Mouse (Mus musculus) kidney, postnatal 0 days (tissue): ENCODE results near the gene Slc38a8. TPM values are rescaled to one million over a fixed set of nuclear protein-coding genes. Genes with fewer than 3 reads are reported as not detected.

Experiments
- ATAC-seq: fragments of 200-750 bp; cut with Nextera tagmentation; replicated peaks from 2 replicates; pipeline ENCODE4 v1.8.0; 2017; ENCODE audit warnings: low read depth, moderate number of reproducible peaks, moderate TSS enrichment, moderate library complexity; ENCODE audit not compliant: low FRiP score
- DNase-seq: peaks from one replicate; pipeline ENCODE4 v3.0.0-alpha.2; 2016; ENCODE audit warnings: low spot score
- H3K27ac ChIP-seq: fragments of 300-500 bp; sonication (generic); 2 replicates; pipeline ENCODE4 v1.5.1; 2014; ENCODE audit warnings: mild to moderate bottlenecking
- H3K27me3 ChIP-seq: fragments of 300-500 bp; sonication (generic); 2 replicates; pipeline ENCODE4 v1.6.1; 2014; ENCODE audit warnings: low read length, mixed read lengths; ENCODE audit not compliant: insufficient read depth
- H3K36me3 ChIP-seq: fragments of 300-500 bp; sonication (generic); 2 replicates; pipeline ENCODE4 v1.6.1; 2014; ENCODE audit warnings: low read length, mixed read lengths; ENCODE audit not compliant: insufficient read depth
- H3K4me1 ChIP-seq: fragments of 300-500 bp; sonication (generic); replicated peaks from 2 replicates; pipeline ENCODE4 v1.6.1; 2014; ENCODE audit warnings: antibody characterized with exemption, low read length, mixed read lengths; ENCODE audit not compliant: insufficient read depth
- H3K4me2 ChIP-seq: fragments of 300-500 bp; sonication (generic); 2 replicates; pipeline ENCODE4 v1.6.1; 2014; ENCODE audit warnings: mild to moderate bottlenecking, low read length, moderate library complexity, mixed read lengths
- H3K4me3 ChIP-seq: fragments of 300-500 bp; sonication (generic); replicated peaks from 2 replicates; pipeline ENCODE4 v1.5.1; 2014; ENCODE audit warnings: low read depth, low read length
- H3K9ac ChIP-seq: fragments of 300-500 bp; sonication (generic); 2 replicates; pipeline ENCODE4 v1.6.1; 2014; ENCODE audit warnings: low read depth, low read length
- H3K9me3 ChIP-seq: fragments of 300-500 bp; sonication (generic); replicated peaks from 2 replicates; pipeline ENCODE4 v1.6.1; 2016; ENCODE audit warnings: low read length, inconsistent platforms, mixed read lengths
- CTCF ChIP-seq: IDR thresholded peaks from 2 replicates; pipeline ENCODE4 v1.5.1; 2016; ENCODE audit warnings: antibody characterized with exemption, low read depth, mild to moderate bottlenecking, moderate library complexity
- WGBS: fragments of 180-500 bp; shearing (Covaris S2); extraction: QIAGEN DNeasy Blood & Tissue Kit; methylation state at CpG from one replicate; pipeline ENCODE4 v1.1.7; 2014; 5-methylcytosine and 5-hydroxymethylcytosine counted together
- polyA plus RNA-seq: library from polyadenylated mRNA; unstranded; fragments of >200 nt; fragmentation: Nextera tagmentation; extraction: Ambion mirVana; gene quantifications from 2 replicates; pipeline ENCODE4 v1.2.1, GENCODE M21; 2015

The Slc38a8 gene
- polyA plus RNA-seq, 1 experiment from 2014 or later, result not detected

DNA sequence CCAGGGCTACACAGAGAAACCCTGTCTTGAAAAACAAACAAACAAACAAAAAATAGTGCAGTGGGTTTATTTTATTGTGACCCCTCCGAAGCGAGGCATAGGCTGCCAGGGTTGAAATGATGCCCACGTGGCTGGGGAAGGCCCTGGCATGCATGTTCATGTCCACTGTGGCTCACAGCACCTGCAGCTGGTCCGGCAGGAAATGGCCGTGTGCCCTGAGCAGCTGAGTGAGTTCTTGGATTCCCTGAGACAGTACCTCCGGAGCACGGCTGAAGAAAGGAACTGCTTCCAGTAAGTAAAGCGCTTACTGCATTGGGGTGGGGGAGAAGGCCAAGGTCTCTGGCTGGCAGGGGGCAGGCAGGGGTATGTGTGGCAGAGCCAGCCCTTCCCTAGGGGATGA lies 33.4 kb downstream of the Slc38a8 start:
- no peak for DNase-seq
- Histone ChIP-seq H3K9ac (no peak overlapping the region), H3K4me2 (no peak overlapping the region), H3K4me3 (no peak overlapping the region), H3K9me3 (no peaks in the 10 kb centered on the region), H3K36me3 (no peaks in the 10 kb centered on the region), H3K27ac (no peak overlapping the region), H3K4me1 (peaks cover 9% of the 10 kb centered on the region; the same call in 1 of the 2 replicates), H3K27me3 (no peaks in the 10 kb centered on the region)
- no peak for TF ChIP-seq CTCF
- ATAC-seq, result no peak
- WGBS, result 77% methylated on average over 8 of the region's 8 CpGs

DNA sequence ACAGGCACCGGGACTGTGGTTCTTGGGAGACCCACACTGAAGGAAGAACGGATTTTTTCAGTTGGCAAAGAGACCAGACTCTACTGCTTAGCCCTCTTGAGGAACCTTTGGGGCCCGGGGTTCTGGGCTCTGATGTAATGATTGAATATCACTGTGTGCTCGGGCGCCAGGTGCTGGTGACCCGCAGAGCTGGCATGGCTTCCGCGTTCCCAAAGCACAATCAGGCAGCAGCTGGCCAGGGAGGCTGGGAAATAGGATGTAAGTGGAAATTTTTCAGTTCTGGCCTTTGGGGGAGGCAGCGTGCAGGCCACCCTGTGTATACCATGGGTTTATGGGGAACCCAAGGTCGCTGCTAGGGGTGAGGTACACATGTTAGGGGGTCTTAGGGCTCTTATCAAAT lies 34.7 kb downstream of the Slc38a8 start:
- Histone ChIP-seq H3K4me1 (peaks cover 9% of the 10 kb centered on the region; the same call in 1 of the 2 replicates), H3K4me2 (no peak overlapping the region), H3K27me3 (no peaks in the 10 kb centered on the region), H3K9me3 (no peaks in the 10 kb centered on the region), H3K27ac (no peak overlapping the region), H3K36me3 (no peaks in the 10 kb centered on the region), H3K9ac (no peak overlapping the region), H3K4me3 (no peak overlapping the region)
- ATAC-seq (no peak), DNase-seq (no peak)
- TF ChIP-seq CTCF, result no peak
- WGBS, result 74% methylated on average over 10 of the region's 10 CpGs

DNA sequence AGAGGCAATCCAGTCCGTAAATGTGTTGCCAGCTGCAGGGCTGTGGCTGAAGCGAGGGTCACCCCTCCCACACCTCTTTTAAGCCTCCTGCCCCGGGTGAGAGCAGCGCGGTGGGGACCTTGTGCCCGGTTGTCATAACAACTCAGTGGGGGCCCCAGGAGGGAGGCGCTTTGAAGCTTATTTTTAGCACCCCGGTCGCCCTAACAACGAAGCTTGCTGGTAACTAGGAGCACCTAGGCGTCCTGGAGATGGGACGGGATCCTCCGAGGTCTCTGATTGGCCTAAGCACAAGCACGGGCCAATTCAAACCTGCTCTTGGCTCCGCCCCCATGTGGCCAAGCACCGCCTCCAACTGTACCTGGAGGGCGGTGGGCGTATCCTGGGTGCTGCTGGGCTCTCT lies 35.4 kb downstream of the Slc38a8 start:
- ATAC-seq (peak; percentile 74), DNase-seq (peak; percentile 38)
- no peaks in the 10 kb centered on the region for H3K27me3 ChIP-seq
- H3K4me1 ChIP-seq, result peaks cover 9% of the 10 kb centered on the region; the same call in 1 of the 2 replicates
- 4% methylated on average over 18 of the region's 18 CpGs for WGBS
- H3K36me3 ChIP-seq, result no peaks in the 10 kb centered on the region
- no peaks in the 10 kb centered on the region for H3K9me3 ChIP-seq
- no peak overlapping the region for H3K9ac ChIP-seq
- no peak overlapping the region for H3K27ac ChIP-seq
- H3K4me2 ChIP-seq, result peak overlapping the region; percentile 43
- H3K4me3 ChIP-seq, result no peak overlapping the region
- no peak for TF ChIP-seq CTCF

DNA sequence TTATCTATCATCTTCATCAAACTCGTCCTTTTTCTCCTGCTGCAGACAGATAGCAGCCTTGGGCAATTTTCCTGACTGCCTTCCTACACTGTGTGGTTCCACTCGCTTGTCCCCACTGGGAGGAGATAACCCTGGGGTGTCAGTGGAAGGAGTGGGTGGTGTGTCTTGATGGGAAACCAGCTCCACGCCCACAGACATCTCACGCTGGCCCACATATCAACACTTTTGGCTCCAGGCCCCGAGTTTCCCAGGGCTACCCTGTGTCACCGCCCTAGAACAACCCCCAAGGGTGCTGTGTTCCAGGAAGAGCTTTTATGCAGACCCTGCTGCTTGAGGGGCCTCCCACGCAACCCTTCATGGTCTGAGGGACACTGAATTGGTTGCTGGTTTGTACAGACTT lies 37.8 kb downstream of the Slc38a8 start:
- H3K27me3 ChIP-seq, result no peaks in the 10 kb centered on the region; the same call in 1 of the 2 replicates
- H3K4me2 ChIP-seq, result no peak overlapping the region
- H3K4me3 ChIP-seq, result no peak overlapping the region
- H3K9me3 ChIP-seq, result no peaks in the 10 kb centered on the region
- peaks cover 9% of the 10 kb centered on the region for H3K4me1 ChIP-seq
- no peak for TF ChIP-seq CTCF
- ATAC-seq (no peak), DNase-seq (peak; percentile 59)
- no peak overlapping the region for H3K27ac ChIP-seq
- no peak overlapping the region for H3K9ac ChIP-seq
- WGBS, result 23% methylated on average over 7 of the region's 7 CpGs
- no peaks in the 10 kb centered on the region for H3K36me3 ChIP-seq

DNA sequence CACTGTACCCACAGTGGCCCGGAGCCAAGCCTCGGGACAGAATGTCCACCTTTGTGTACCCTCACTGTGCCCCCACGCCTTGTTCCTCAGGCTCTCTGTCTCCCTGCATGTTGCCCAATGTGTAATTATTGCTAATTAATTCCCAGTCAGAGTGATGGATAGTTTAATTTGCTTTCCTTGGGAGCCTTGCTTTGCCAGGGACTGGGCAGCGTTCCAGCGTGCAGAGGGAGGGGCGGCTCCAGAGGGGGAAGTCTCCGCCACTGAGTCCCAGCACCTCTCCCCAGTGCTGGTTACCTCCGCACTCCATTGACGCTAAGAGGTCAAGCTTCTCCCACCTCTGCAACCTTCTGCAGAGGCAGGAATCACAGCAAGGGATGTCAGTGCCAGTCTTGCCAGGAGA lies 40.1 kb downstream of the Slc38a8 start:
- Histone ChIP-seq H3K27me3 (no peaks in the 10 kb centered on the region; the same call in 1 of the 2 replicates), H3K27ac (no peak overlapping the region), H3K4me3 (no peak overlapping the region), H3K4me1 (peaks cover 9% of the 10 kb centered on the region), H3K36me3 (no peaks in the 10 kb centered on the region), H3K4me2 (no peak overlapping the region), H3K9ac (no peak overlapping the region), H3K9me3 (no peaks in the 10 kb centered on the region)
- ATAC-seq, result no peak
- DNase-seq, result no peak
- 49% methylated on average over 9 of the region's 9 CpGs for WGBS
- TF ChIP-seq CTCF, result no peak

DNA sequence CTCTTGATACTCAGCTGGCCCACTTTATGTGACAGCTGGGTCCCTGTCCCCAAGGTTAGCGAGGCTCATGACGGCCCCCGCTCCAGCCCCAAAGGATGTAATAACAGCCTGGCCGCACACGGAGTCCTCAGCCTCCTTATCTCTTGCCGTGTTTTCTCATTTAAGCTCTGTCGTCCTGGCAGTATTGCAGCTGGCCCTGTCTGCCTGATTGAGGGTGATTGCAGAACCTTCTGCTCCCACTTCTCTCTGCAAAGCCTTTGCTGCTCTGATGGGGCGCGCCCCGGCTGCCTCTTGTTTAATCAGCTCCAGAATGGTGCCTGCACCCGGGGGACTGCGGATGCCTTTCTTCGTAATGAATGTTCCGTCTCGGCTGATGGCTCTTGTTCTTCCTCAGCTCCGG lies 41.8 kb downstream of the Slc38a8 start:
- Histone ChIP-seq H3K4me3 (no peak overlapping the region), H3K4me1 (no peaks in the 10 kb centered on the region; the same call in none of the 2 replicates), H3K9me3 (no peaks in the 10 kb centered on the region), H3K9ac (no peak overlapping the region), H3K4me2 (no peak overlapping the region), H3K36me3 (no peaks in the 10 kb centered on the region), H3K27me3 (no peaks in the 10 kb centered on the region; the same call in 1 of the 2 replicates), H3K27ac (no peak overlapping the region)
- peak; percentile 50 for DNase-seq
- no peak for ATAC-seq
- TF ChIP-seq CTCF, result no peak
- WGBS, result 24% methylated on average over 16 of the region's 16 CpGs

DNA sequence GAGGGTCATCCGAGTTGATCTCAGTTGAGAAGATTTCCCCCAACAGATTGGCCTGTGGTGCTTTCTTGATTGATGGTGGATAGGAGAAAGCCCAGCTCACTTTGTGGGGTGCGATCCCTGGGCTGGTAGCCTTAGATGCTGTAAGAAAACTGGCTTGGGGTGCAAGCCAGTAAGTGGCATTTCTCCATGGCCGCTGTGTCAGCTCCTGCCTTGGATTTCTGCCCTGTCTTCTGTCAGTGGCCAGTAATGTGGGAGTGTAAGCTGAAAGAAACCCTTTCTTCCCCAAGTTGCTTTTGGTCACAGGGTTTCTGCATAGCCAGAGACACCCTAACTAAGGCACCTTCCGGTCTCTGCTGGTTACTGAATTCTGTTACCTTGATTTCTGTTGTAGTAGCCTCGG lies 45.5 kb downstream of the Slc38a8 start:
- Histone ChIP-seq H3K4me3 (no peak overlapping the region), H3K4me1 (no peaks in the 10 kb centered on the region; the same call in 1 of the 2 replicates), H3K27me3 (no peaks in the 10 kb centered on the region; the same call in 1 of the 2 replicates), H3K27ac (no peak overlapping the region), H3K4me2 (no peak overlapping the region), H3K9me3 (no peaks in the 10 kb centered on the region), H3K36me3 (no peaks in the 10 kb centered on the region), H3K9ac (0 out of 2 replicates have a peak overlapping the region, but pooled peaks have one; percentile 9)
- TF ChIP-seq CTCF, result no peak
- ATAC-seq (no peak), DNase-seq (no peak)
- WGBS, result 72% methylated on average over 5 of the region's 5 CpGs
